Comparison of ENCODE assay signal across 13 mouse cellular contexts in genomic region chr2:166549871-166550270, GRCm38 (mm10).
A peak's percentile ranks its signal among the peaks of the same experiment; 100 is the strongest.
DNase-seq lines count a peak whose midpoint lies in the region; ATAC-seq and TF ChIP-seq lines count a peak whose summit lies in the region.
"Had no signal": no experiment of that assay in that cellular context is flagged by ENCODE, and none has a peak within 500 bp of the region (broad histone marks: within the 10 kb centered on the region; RNA-seq: fewer than 3 reads in every experiment).

No protein-coding gene starts in this region.

- no peak overlapping the region for H3K9ac ChIP-seq in forebrain, postnatal 0 days
- H3K9ac ChIP-seq in midbrain, embryonic 13.5 days (replicated peaks), result no peak overlapping the region
- H3K9ac ChIP-seq: liver, embryonic 15.5 days; stomach, embryonic 15.5 days had no signal

- 0 out of 2 replicates have a peak, but pooled peaks cover 8% of the 10 kb centered on the region for H3K4me1 ChIP-seq in forebrain, postnatal 0 days (ENCODE audit: insufficient read depth)
- H3K4me1 ChIP-seq in midbrain, embryonic 13.5 days (replicated peaks), result peaks cover 51% of the 10 kb centered on the region

- peak; percentile 60 for ATAC-seq in forebrain, postnatal 0 days
- ATAC-seq in midbrain, embryonic 13.5 days, result peak; percentile 74

- DNase-seq in retina, postnatal 1 day, result peak; percentile 61
- DNase-seq in retina, embryonic 14.5 days (ENCODE audit: low spot score), result no peak
- no peak for DNase-seq in forebrain, postnatal 0 days
- no peak for DNase-seq in urinary bladder, adult 18-20 months (ENCODE audit: low spot score in 2 of 2)
- no peak for DNase-seq in kidney, postnatal 25 days
- DNase-seq in embryo, embryonic 10 days (ENCODE audit: low spot score), result no peak
- DNase-seq in adrenal gland, postnatal 4 days (ENCODE audit: low spot score in 2 of 2), result no peak
- DNase-seq: gastrocnemius, adult 2 months; kidney, adult 18-20 months; right cerebral cortex, postnatal 25 days had no signal

- no peaks in the 10 kb centered on the region for H3K36me3 ChIP-seq in forebrain, postnatal 0 days (ENCODE audit: insufficient read depth)
- no peaks in the 10 kb centered on the region for H3K36me3 ChIP-seq in midbrain, embryonic 13.5 days
- H3K36me3 ChIP-seq: liver, embryonic 15.5 days; stomach, embryonic 15.5 days had no signal

- H3K4me3 ChIP-seq in forebrain, postnatal 0 days (ENCODE audit: low read depth, low read length), result no peak overlapping the region
- H3K4me3 ChIP-seq in midbrain, embryonic 13.5 days (replicated peaks), result no peak overlapping the region
- H3K4me3 ChIP-seq: gastrocnemius, adult 2 months; liver, embryonic 15.5 days; stomach, embryonic 15.5 days had no signal

- 34% methylated on average over 8 of the region's 8 CpGs for WGBS in forebrain, postnatal 0 days
- 43% methylated on average over 8 of the region's 8 CpGs for WGBS in midbrain, embryonic 13.5 days

- H3K9me3 ChIP-seq in forebrain, postnatal 0 days (ENCODE audit: low read length), result no peaks in the 10 kb centered on the region
- no peaks in the 10 kb centered on the region for H3K9me3 ChIP-seq in midbrain, embryonic 13.5 days
- H3K9me3 ChIP-seq: liver, embryonic 15.5 days; stomach, embryonic 15.5 days had no signal

- no peak overlapping the region for H3K27ac ChIP-seq in forebrain, postnatal 0 days (ENCODE audit: low read depth, low read length)
- peak overlapping the region; percentile 71 for H3K27ac ChIP-seq in midbrain, embryonic 13.5 days
- H3K27ac ChIP-seq: gastrocnemius, adult 2 months; liver, embryonic 15.5 days; stomach, embryonic 15.5 days had no signal

- TF ChIP-seq CTCF in forebrain, postnatal 0 days (IDR thresholded peaks at IDR 0.05; ENCODE audit: low read depth), result no peak

- H3K27me3 ChIP-seq in forebrain, postnatal 0 days (ENCODE audit: insufficient read depth, low read length), result no peaks in the 10 kb centered on the region; the same call in 1 of the 2 replicates
- H3K27me3 ChIP-seq in midbrain, embryonic 13.5 days, result peaks cover 10% of the 10 kb centered on the region; the same call in 1 of the 2 replicates
- H3K27me3 ChIP-seq: liver, embryonic 15.5 days; stomach, embryonic 15.5 days had no signal

- no peak overlapping the region for H3K4me2 ChIP-seq in forebrain, postnatal 0 days (ENCODE audit: low read depth)
- H3K4me2 ChIP-seq in midbrain, embryonic 13.5 days (replicated peaks), result no peak overlapping the region
- H3K4me2 ChIP-seq: liver, embryonic 15.5 days; stomach, embryonic 15.5 days had no signal
